Mouse (Mus musculus) megakaryocyte, embryonic 14.5 days (primary cell): ENCODE data around the gene Myo1a.

Source experiments
- FLI1 ChIP-seq: IDR thresholded peaks from 2 replicates; pipeline ENCODE4 v1.6.1; 2012; ENCODE audit warnings: low read length, inconsistent platforms, mixed read lengths
- GATA1 ChIP-seq: IDR thresholded peaks from 3 replicates; pipeline ENCODE4 v1.6.1; 2012; ENCODE audit warnings: mixed read lengths, low read length, inconsistent platforms, borderline replicate concordance

- TF ChIP-seq GATA1 (no peak), FLI1 (no peak)
These were observed 16.9 kb downstream of the Myo1a start for GRCm38 (mm10) chr10:127721671-127722418.
